Mouse (Mus musculus) neural tube, embryonic 13.5 days (tissue): Measurements from ENCODE around the gene Plcb1. TPM values are rescaled to one million over a fixed set of nuclear protein-coding genes. Genes with fewer than 3 reads are reported as not detected.

Experiments used
- ATAC-seq: fragments of 200-750 bp; cut with Nextera tagmentation; 2 replicates; pipeline ENCODE4 v1.8.0; 2017; ENCODE audit warnings: low read depth, mild to moderate bottlenecking, moderate TSS enrichment, moderate library complexity
- H3K27ac ChIP-seq: fragments of 300-500 bp; sonication (generic); replicated peaks from 2 replicates; pipeline ENCODE4 v1.5.1; 2015; ENCODE audit warnings: moderate library complexity, mild to moderate bottlenecking, inconsistent platforms
- H3K27me3 ChIP-seq: fragments of 300-500 bp; sonication (generic); 2 replicates; pipeline ENCODE4 v1.6.1; 2015; ENCODE audit warnings: mild to moderate bottlenecking, inconsistent platforms
- H3K36me3 ChIP-seq: fragments of 300-500 bp; sonication (generic); 2 replicates; pipeline ENCODE4 v1.6.1; 2015; ENCODE audit warnings: mild to moderate bottlenecking, inconsistent platforms
- H3K4me1 ChIP-seq: fragments of 300-500 bp; sonication (generic); replicated peaks from 2 replicates; pipeline ENCODE4 v1.6.1; 2015; ENCODE audit warnings: inconsistent platforms
- H3K4me2 ChIP-seq: fragments of 300-500 bp; sonication (generic); 2 replicates; pipeline ENCODE4 v1.6.1; 2015; ENCODE audit warnings: inconsistent platforms, mild to moderate bottlenecking, moderate library complexity
- H3K4me3 ChIP-seq: fragments of 300-500 bp; sonication (generic); 2 replicates; pipeline ENCODE4 v1.5.1; 2015; ENCODE audit warnings: mild to moderate bottlenecking, inconsistent platforms
- H3K9ac ChIP-seq: fragments of 300-500 bp; sonication (generic); 2 replicates; pipeline ENCODE4 v1.6.1; 2015; ENCODE audit warnings: moderate library complexity, mild to moderate bottlenecking, inconsistent platforms
- H3K9me3 ChIP-seq: fragments of 300-500 bp; sonication (generic); 2 replicates; pipeline ENCODE4 v1.6.1; 2016; ENCODE audit warnings: inconsistent platforms
- WGBS: fragments of 180-500 bp; shearing (Covaris S2); methylation state at CpG from one replicate; pipeline ENCODE4 v1.1.7; 2015; 5-methylcytosine and 5-hydroxymethylcytosine counted together
- polyA plus RNA-seq: library from polyadenylated mRNA; unstranded; fragments of >200 nt; fragmentation: Nextera tagmentation; extraction: Ambion mirVana; gene quantifications from 2 replicates; pipeline ENCODE4 v1.2.1, GENCODE M21; 2015

The Plcb1 gene
- polyA plus RNA-seq, 1 experiment from 2014 or later: 56.5 TPM

DNA sequence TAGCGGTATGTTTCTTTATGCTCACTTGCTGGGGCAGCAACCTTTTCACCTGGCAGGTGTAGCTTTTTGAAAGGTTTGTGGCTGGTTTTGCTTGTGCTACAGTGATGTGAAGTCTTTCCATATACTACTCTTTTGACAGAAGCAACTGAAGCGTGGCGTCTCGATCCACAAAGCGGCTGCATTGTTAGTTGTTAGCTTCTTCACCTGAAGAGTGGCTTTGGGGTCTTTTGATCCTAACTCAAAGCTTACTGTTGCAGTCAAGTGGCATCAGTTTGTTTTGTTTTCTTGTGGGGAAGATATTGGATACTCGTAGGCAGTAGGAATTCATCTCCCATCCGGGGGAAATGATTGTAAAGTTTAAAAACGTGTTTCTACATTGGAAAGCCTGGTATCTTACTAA lies 160.5 kb downstream of the Plcb1 start:
- no peak overlapping the region for H3K9ac ChIP-seq
- H3K4me2 ChIP-seq: no peak overlapping the region
- no peaks in the 10 kb centered on the region for H3K27me3 ChIP-seq
- no peak for ATAC-seq
- 0 out of 2 replicates have a peak, but pooled peaks cover 4% of the 10 kb centered on the region for H3K4me1 ChIP-seq
- no peak overlapping the region for H3K4me3 ChIP-seq
- WGBS: 85% methylated on average over 8 of the region's 8 CpGs
- no peaks in the 10 kb centered on the region for H3K9me3 ChIP-seq
- no peak overlapping the region for H3K27ac ChIP-seq
- no peaks in the 10 kb centered on the region for H3K36me3 ChIP-seq

DNA sequence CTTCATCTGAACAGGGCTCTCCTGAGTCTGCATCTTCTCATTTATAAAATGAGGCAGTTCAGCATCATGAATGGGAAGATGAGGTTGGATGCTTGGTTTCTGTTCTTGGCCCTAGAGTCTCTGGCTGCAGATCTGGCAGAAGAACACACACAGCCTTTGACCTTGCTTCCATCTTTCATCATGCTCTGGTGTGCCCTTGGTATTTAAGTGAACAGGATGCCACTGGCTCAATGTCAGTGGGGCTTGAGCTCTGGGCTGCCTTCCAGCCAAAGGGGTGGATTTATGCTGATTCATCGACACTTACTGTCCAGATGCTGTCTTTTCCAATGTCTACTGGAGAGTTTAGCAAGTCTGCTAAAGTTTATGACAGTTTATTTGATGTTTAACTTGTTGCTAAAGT lies 161.0 kb downstream of the Plcb1 start:
- WGBS: 87% methylated on average over 1 of the region's 1 CpGs
- no peaks in the 10 kb centered on the region for H3K9me3 ChIP-seq
- H3K4me3 ChIP-seq: no peak overlapping the region
- no peak overlapping the region for H3K4me2 ChIP-seq
- H3K27ac ChIP-seq: no peak overlapping the region
- no peaks in the 10 kb centered on the region for H3K36me3 ChIP-seq
- no peak overlapping the region for H3K9ac ChIP-seq
- ATAC-seq: no peak
- 0 out of 2 replicates have a peak, but pooled peaks cover 4% of the 10 kb centered on the region for H3K4me1 ChIP-seq
- no peaks in the 10 kb centered on the region for H3K27me3 ChIP-seq

DNA sequence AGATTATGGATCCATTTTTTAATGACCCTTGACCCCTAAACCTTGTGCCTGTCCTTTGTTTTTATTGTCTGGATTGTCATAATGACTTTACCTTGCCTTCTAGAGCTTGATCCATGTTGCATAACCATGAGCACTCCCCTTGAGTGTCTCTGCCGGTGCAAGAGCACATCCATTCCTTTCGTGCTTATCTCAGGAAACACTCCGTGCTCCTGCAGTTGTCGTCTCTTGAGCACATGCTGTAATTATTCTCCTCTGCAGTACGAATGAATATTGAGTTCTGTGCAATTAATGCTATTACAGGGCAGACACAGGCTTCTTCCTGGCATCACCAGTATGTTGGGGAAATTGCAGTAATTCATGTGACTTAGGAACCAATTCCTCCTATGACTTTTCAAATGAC lies 166.2 kb downstream of the Plcb1 start:
- no peak for ATAC-seq
- H3K36me3 ChIP-seq: no peaks in the 10 kb centered on the region
- no peaks in the 10 kb centered on the region for H3K27me3 ChIP-seq
- H3K9ac ChIP-seq: no peak overlapping the region
- no peak overlapping the region for H3K4me2 ChIP-seq
- WGBS: 67% methylated on average over 5 of the region's 5 CpGs
- H3K4me1 ChIP-seq: no peaks in the 10 kb centered on the region
- H3K27ac ChIP-seq: no peak overlapping the region
- H3K9me3 ChIP-seq: no peaks in the 10 kb centered on the region
- no peak overlapping the region for H3K4me3 ChIP-seq

DNA sequence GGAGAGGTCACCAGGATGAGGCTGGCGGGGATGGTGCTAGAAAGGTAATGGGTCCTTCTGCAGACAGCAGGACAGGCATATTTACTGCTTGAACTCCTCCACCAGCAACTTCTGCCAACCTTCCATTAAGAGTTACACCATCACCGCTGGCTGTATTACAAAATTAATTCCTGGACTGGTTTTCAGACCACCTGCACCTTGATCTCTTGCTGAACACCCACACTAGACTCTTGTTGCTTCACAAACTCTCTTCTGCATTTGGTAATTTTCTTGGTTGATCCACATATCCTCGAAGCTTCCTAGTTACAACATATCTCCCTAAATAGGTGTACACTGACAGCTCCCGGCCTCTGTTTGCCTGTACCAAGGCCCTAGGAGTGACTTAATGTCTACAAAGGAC lies 170.6 kb downstream of the Plcb1 start:
- no peak overlapping the region for H3K27ac ChIP-seq
- ATAC-seq: no peak
- H3K36me3 ChIP-seq: no peaks in the 10 kb centered on the region
- H3K4me1 ChIP-seq: no peaks in the 10 kb centered on the region
- H3K4me2 ChIP-seq: no peak overlapping the region
- no peaks in the 10 kb centered on the region for H3K27me3 ChIP-seq
- no peak overlapping the region for H3K4me3 ChIP-seq
- WGBS: 92% methylated on average over 4 of the region's 4 CpGs
- H3K9ac ChIP-seq: no peak overlapping the region
- H3K9me3 ChIP-seq: no peaks in the 10 kb centered on the region

DNA sequence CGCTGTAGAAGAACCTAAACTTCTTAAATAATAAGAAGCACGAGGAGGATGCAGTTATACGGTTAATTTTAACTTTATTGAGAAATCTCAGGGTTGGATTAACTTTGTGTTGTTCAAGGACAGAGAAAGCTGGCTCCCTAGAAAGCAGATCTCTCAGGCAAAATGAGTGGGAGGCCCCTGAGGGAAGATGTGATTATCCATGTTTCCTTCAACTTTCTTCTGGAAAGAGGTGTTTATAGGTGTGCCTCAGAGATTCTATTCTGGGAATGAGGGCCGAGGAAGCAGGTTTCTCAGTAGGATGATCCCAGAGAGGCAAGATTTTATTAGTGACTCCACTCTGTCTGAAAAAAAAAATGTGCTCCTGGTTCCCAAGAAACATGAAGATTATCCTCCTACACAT lies 180.3 kb downstream of the Plcb1 start:
- no peak overlapping the region for H3K4me3 ChIP-seq
- ATAC-seq: no peak
- H3K27ac ChIP-seq: no peak overlapping the region
- H3K36me3 ChIP-seq: no peaks in the 10 kb centered on the region
- H3K27me3 ChIP-seq: no peaks in the 10 kb centered on the region
- WGBS: 82% methylated on average over 4 of the region's 4 CpGs
- H3K9me3 ChIP-seq: no peaks in the 10 kb centered on the region
- H3K9ac ChIP-seq: no peak overlapping the region
- H3K4me2 ChIP-seq: no peak overlapping the region
- no peaks in the 10 kb centered on the region for H3K4me1 ChIP-seq

DNA sequence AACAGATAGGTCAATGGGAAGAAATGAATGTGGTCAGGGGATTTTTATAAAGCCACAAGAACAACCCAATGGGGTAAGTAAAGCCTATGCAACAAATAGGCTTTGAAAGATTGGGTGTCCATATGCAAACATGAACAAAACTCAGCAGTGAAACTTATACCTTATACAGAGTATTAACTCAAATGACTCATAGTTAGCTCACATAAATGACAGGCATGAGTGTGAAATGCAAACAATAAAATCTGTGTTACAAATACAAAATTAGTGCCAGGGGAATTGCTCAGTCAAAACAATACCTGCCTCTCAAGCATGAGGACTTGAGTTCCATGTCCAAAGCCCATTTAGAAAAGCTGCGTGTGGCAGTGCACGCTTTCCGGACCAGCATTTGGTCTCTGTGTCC lies 182.5 kb downstream of the Plcb1 start:
- Histone ChIP-seq H3K27me3 (no peaks in the 10 kb centered on the region), H3K9ac (no peak overlapping the region), H3K9me3 (no peaks in the 10 kb centered on the region), H3K4me3 (no peak overlapping the region), H3K27ac (no peak overlapping the region), H3K36me3 (no peaks in the 10 kb centered on the region), H3K4me2 (no peak overlapping the region), H3K4me1 (no peaks in the 10 kb centered on the region)
- 80% methylated on average over 3 of the region's 3 CpGs for WGBS
- ATAC-seq: no peak

DNA sequence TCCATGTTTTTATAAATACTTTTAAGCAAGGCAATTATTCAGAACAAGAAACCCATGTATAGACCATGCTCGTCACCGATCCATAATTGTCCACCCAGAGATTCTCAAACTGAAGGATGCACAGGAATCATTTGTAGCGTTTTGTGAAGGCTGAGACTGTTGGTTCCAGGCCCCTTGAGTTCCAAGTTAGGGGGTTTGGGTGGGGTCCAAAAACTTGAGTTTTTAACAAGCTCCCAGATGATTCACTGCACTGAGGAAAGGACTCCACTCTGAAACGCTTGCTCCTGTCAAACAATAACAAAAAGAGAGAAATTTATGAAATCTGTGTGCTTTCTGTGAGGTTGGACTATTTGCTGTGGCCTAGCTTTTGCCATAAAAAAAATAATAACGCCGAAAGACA lies 186.5 kb downstream of the Plcb1 start:
- H3K36me3 ChIP-seq: no peaks in the 10 kb centered on the region
- H3K4me3 ChIP-seq: no peak overlapping the region
- H3K4me1 ChIP-seq: peaks cover 7% of the 10 kb centered on the region
- H3K4me2 ChIP-seq: no peak overlapping the region
- 86% methylated on average over 6 of the region's 6 CpGs for WGBS
- no peaks in the 10 kb centered on the region for H3K27me3 ChIP-seq
- H3K9ac ChIP-seq: no peak overlapping the region
- no peaks in the 10 kb centered on the region for H3K9me3 ChIP-seq
- ATAC-seq: no peak
- H3K27ac ChIP-seq: no peak overlapping the region

DNA sequence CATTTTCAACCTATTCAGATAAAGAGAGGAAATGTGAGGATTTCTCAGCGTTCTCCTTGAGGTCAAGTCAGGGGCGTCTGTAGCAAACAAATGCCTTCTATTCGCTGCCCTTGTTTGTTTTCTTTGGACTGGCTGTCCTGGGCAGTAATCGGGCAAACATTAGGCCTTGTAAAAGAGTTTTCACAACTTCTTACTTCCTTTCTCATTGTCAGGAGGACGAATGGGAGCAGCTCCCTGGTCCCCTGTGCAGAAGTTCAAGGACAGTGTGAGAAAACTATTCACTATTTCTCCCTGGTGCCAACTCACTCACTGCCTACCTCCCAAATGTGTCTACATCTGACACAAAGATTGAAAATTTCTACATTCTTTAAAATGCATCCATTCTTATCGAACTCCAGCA lies 188.8 kb downstream of the Plcb1 start:
- Histone ChIP-seq H3K9ac (no peak overlapping the region), H3K36me3 (no peaks in the 10 kb centered on the region), H3K4me2 (no peak overlapping the region), H3K4me3 (no peak overlapping the region), H3K27ac (no peak overlapping the region), H3K4me1 (peaks cover 7% of the 10 kb centered on the region), H3K9me3 (no peaks in the 10 kb centered on the region), H3K27me3 (no peaks in the 10 kb centered on the region)
- 36% methylated on average over 6 of the region's 6 CpGs for WGBS
- ATAC-seq: no peak

DNA sequence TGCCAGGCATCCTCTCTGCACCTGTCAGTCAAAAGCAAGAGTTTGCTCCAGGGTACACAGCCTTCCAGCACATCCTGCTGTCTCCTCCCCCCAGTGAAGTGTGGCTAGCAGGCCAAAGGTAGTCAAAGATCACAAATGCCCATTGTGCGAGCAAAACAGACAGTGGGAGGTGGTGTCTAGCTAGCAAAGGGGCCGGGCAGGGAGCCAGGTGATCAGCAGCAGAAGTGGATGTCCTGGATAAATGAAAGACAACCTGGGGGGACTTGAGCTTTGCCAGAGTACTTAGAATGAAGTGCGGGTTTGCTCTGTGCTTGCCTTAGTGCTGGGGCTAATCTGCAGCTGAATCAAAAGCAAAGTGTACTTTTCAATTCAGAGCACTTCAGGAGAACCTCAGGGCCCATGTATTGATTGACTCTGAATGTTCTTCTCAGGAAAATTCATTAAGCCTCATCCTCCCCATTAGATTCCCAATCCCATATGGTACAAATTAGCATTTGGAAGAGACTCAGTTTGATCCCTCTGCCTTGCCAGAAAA lies 191.0 kb downstream of the Plcb1 start:
- H3K9ac ChIP-seq: no peak overlapping the region
- WGBS: 57% methylated on average over 3 of the region's 3 CpGs
- H3K4me2 ChIP-seq: no peak overlapping the region
- ATAC-seq: no peak
- H3K27me3 ChIP-seq: no peaks in the 10 kb centered on the region
- H3K4me3 ChIP-seq: no peak overlapping the region
- no peaks in the 10 kb centered on the region for H3K9me3 ChIP-seq
- H3K36me3 ChIP-seq: no peaks in the 10 kb centered on the region
- no peak overlapping the region for H3K27ac ChIP-seq
- peaks cover 7% of the 10 kb centered on the region for H3K4me1 ChIP-seq

DNA sequence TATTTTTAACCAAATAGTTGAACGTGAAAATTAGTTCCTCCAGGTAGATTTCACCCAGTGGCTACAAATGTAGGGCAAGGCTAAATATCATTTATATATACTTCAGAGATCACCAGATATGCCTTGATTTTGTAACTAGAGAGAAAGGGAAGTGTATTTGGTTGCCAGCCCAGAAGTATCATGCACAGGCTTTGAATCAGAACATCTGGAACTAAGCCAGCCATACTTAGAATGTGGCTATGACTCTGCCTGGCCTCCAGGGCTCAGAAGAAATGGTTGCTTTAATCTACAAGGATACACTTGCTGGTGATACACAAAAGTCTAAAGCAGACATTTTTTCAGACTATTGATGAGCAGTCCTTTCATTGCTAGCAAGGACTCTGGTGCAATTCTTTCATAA lies 191.8 kb downstream of the Plcb1 start:
- 83% methylated on average over 1 of the region's 1 CpGs for WGBS
- Histone ChIP-seq H3K9me3 (no peaks in the 10 kb centered on the region), H3K9ac (no peak overlapping the region)

DNA sequence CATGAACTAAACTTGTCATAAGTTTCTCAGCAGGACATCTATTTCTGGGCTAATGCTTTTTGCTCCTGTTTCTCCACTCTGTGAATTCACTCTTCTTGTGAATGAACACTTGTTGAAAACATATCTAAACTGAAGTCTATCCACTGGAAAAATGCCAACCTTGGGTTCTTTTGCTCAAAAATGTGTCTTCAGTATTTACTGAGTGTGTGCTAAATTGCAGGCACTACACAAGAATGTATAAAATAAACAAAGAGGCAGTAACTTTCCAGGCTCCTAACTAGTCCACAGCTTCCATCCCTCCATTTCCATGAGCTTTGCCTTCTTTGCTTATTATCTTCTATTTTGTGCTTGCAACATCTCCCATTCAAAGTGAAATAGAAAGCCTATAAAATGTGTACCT lies 195.5 kb downstream of the Plcb1 start:
- no peak overlapping the region for H3K27ac ChIP-seq

More for the DNA sequence above, 191.8 kb downstream of the Plcb1 start:
- H3K4me1 ChIP-seq: peaks cover 7% of the 10 kb centered on the region
- ATAC-seq: no peak
- H3K4me3 ChIP-seq: no peak overlapping the region
- H3K27ac ChIP-seq: no peak overlapping the region
- H3K27me3 ChIP-seq: no peaks in the 10 kb centered on the region
- no peak overlapping the region for H3K4me2 ChIP-seq
- no peaks in the 10 kb centered on the region for H3K36me3 ChIP-seq

DNA sequence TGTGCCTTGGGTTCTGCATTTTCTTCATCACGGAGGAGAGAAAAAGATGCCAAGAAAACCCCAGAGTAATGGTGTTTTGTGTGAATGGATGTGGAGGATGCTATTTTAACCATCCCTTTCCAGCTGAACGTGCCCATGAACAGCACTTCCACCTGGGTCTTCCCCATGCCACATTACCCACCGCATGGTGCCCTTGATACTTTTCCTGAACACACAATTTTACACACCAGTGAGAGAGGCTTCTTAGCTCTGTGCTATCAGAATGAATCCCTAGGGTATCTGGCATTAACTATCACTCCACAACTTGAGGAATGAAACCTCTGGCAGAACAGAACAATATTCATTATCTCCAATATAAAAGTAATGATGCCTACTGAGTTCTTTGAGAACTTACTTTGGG lies 199.0 kb downstream of the Plcb1 start:
- H3K9ac ChIP-seq: no peak overlapping the region
- H3K27me3 ChIP-seq: no peaks in the 10 kb centered on the region
- H3K27ac ChIP-seq: peak overlapping the region; percentile 24; the same call in 1 of the 2 replicates
- H3K9me3 ChIP-seq: no peaks in the 10 kb centered on the region
- no peaks in the 10 kb centered on the region for H3K36me3 ChIP-seq
- WGBS: 76% methylated on average over 3 of the region's 3 CpGs
- peaks cover 10% of the 10 kb centered on the region; the same call in 1 of the 2 replicates for H3K4me1 ChIP-seq
- peak; percentile 40; the same call in 1 of the 2 replicates for ATAC-seq
- no peak overlapping the region for H3K4me2 ChIP-seq
- H3K4me3 ChIP-seq: no peak overlapping the region

More for the DNA sequence above, 195.5 kb downstream of the Plcb1 start:
- Histone ChIP-seq H3K36me3 (no peaks in the 10 kb centered on the region), H3K4me1 (peaks cover 17% of the 10 kb centered on the region), H3K9ac (no peak overlapping the region), H3K27me3 (no peaks in the 10 kb centered on the region), H3K4me2 (no peak overlapping the region), H3K9me3 (no peaks in the 10 kb centered on the region), H3K4me3 (no peak overlapping the region)
- no peak for ATAC-seq

DNA sequence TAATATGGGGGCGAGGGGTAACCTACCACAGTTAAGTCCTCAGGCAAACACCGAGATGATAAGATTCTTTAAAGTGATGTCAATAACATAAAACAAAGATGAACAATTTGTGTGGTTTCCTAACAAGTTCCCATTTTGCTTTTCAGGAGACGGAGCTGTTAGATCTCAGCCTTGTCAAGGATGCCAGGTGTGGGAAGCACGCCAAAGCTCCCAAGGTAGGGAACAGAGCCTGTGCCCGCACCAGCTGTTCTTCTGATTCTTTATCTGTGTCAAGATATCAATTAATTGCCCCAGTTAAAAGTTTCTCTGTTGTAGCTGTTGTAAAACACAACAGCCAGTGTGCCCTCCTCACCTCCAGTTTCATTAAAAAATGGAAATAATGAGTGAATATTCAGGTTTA lies 202.1 kb downstream of the Plcb1 start:
- H3K9me3 ChIP-seq: no peaks in the 10 kb centered on the region
- no peak for ATAC-seq
- no peak overlapping the region for H3K27ac ChIP-seq
- H3K4me1 ChIP-seq: peaks cover 19% of the 10 kb centered on the region
- no peak overlapping the region for H3K9ac ChIP-seq
- no peaks in the 10 kb centered on the region for H3K36me3 ChIP-seq
- no peak overlapping the region for H3K4me2 ChIP-seq
- 81% methylated on average over 5 of the region's 5 CpGs for WGBS
- no peaks in the 10 kb centered on the region for H3K27me3 ChIP-seq
- H3K4me3 ChIP-seq: no peak overlapping the region
